Mouse (Mus musculus) G1E (cell line): Measurements from ENCODE around the gene Emc6.

Experiments used
- CTCF ChIP-seq: IDR thresholded peaks from 2 replicates; pipeline ENCODE4 v1.5.1; 2012; ENCODE audit warnings: low read depth, low read length, inconsistent platforms, mixed read lengths
- GATA1 ChIP-seq: IDR thresholded peaks from 2 replicates; pipeline ENCODE4 v1.6.1; 2012; ENCODE audit warnings: borderline replicate concordance, low read length, inconsistent platforms, mixed read lengths
- POLR2AphosphoS5 ChIP-seq: IDR thresholded peaks from 2 replicates; pipeline ENCODE4 v1.6.1; 2012; ENCODE audit warnings: low read depth, low read length, inconsistent platforms; ENCODE audit not compliant: insufficient replicate concordance
- TAL1 ChIP-seq: conservative IDR thresholded peaks from 2 replicates; pipeline ENCODE4 v1.6.1; 2012; ENCODE audit warnings: low read depth, low read length, inconsistent platforms, mixed read lengths

- TF ChIP-seq CTCF = no peak
- no peak for TF ChIP-seq TAL1
- no peak for TF ChIP-seq GATA1
- no peak for TF ChIP-seq POLR2AphosphoS5
Observed at GRCm38 (mm10) chr11:73193047-73193446, 16.2 kb upstream of the Emc6 start.
